Mouse (Mus musculus): Measurements from ENCODE around the gene BC117090. TPM values are rescaled to one million over a fixed set of nuclear protein-coding genes. Genes with fewer than 3 reads are reported as not detected.
"Not testable (repeated sequence)": the region's sequence is repeated elsewhere in the genome, so short reads cannot be mapped to it uniquely, and the experiment has no call there.

BC117090 gene
- 1 to 10 TPM in 1 of 2 experiments, not detected in 1; 1.1 TPM for total RNA-seq (2021)
- long read RNA-seq, experiment 1, result 0 reads
- long read RNA-seq, experiment 2, result 0 reads

DNA sequence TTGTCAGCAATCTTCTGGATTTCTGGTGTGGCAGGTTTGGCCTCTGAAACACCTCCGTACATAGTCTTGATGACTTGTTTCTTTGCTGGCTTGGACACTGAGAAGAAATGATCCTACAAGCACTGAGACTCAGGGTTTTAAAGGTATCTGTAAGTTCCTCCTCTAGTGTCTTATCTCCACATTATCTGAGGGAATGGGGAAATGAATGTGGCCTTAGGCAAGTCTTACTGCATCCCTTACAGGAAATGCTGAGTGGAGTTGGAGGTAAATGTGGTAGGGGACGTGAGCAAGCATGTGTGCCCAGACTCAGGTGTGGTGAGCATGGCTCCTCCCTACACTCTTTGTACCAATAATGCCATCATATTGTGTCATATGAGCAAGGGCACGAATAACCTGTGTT lies at the start of gene BC117090:
Gene BC117090, minus strand, starts transcription at position 101 of the 400 bp plus-strand sequence.
- DNase-seq (ENCODE audit: low spot score in 2 of 2), result no peak

DNA sequence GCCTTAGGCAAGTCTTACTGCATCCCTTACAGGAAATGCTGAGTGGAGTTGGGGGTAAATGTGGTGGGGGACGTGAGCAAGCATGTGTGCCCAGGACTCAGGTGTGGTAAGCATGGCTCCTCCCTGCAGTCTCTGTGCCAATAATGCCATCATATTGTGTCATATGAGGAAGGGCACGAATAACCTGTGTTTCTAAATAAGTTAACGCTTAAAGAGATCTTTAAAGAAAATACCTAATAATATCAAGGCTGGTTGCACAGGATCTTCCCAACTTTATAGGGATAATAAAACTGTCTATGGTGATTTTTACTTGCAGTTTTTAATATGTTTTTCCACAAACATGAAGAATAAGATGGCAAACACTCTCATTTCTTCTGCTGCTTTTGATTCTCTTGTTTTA lies 33.5 kb upstream of the BC117090 start, which contains the start of gene BC100530:
Gene BC100530, minus strand, starts transcription at position 101 of the 400 bp plus-strand sequence.
- not testable (repeated sequence) for DNase-seq (ENCODE audit: low spot score in 2 of 2)

GRCm38 (mm10) chr16:36337171-36337570 lies 3.0 kb upstream of the BC117090 start:
- no peak for DNase-seq (ENCODE audit: low spot score in 2 of 2)

GRCm38 (mm10) chr16:36319286-36319685 lies 14.8 kb downstream of the BC117090 start:
- DNase-seq (ENCODE audit: low spot score in 2 of 2), result no peak

DNA sequence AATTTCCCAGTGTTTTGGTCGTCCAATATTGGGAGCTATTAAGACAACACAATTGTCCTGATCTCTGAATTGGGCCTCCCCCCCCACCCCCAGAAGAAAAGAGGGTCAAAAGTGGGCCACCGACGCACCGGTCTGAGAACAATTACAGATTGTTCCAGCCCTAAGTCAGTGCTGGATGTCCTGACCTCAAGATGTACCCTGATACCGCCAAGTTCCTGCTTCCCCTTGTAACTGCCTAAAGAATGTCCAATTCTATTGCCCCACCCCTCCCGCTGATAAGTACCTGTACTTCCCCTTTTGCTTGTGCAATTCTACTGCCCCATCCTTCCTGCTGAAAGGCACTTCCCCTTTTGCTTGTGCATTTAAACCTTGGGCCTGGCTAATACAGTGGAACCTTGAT lies 18.0 kb downstream of the BC117090 start:
- DNase-seq (ENCODE audit: low spot score in 2 of 2), result not testable (repeated sequence)

DNA sequence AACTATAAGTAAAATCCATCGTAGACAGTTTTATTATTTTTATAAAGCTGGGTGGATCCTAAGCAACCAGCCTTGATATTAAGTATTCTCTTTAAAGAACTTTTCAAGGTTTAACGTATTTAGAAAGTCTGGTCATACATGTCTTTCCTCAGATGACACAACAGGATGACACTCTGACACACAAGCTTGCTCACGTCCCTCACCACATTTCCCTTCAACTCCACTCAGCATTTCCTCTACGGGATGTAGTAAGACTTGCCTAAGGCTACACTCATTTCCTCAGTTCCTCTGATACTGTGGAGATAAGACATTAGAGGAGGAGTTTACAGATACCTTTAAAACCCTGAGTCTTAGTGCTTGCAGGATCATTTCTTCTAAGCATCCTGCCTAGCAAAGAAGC lies 26.5 kb downstream of the BC117090 start:
- DNase-seq (ENCODE audit: low spot score in 2 of 2), result no peak

- no peak for DNase-seq (ENCODE audit: low spot score in 2 of 2)
These were observed 45.0 kb downstream of the BC117090 start for GRCm38 (mm10) chr16:36289140-36289539.

DNA sequence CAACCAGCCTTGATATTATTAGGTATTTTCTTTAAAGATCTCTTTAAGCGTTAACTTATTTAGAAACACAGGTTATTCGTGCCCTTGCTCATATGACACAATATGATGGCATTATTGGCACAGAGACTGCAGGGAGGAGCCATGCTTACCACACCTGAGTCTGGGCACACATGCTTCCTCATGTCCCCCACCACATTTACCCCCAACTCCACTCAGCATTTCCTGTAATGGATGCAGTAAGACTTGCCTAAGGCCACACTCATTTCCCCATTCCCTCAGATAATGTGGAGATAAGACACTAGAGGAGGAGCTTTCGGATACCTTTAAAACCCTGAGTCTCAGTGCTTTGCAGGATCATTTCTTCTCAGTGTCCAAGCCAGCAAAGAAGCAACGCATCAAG lies 57.3 kb downstream of the BC117090 start, which contains the start of gene Stfa1:
Gene Stfa1, plus strand, starts transcription at position 156 of the 400 bp plus-strand sequence.
- not testable (repeated sequence) for DNase-seq (ENCODE audit: low spot score in 2 of 2)

Other genes starting within 250 kb of the BC117090 start
- not detected for gene Csta1, start 203.1 kb downstream of the BC117090 start, total RNA-seq (2021)
- gene Stfa2l1, start 177.5 kb downstream of the BC117090 start, total RNA-seq (2021), result 10 to 100 TPM; 14.2 to 44.8 TPM
- 10 to 100 TPM; 18.3 to 52.8 TPM for gene Gm5483, start 150.1 kb downstream of the BC117090 start, total RNA-seq (2021)
- not detected for gene Gm5416, start 123.9 kb downstream of the BC117090 start, total RNA-seq (2021)
- gene 2010005H15Rik, start 112.9 kb downstream of the BC117090 start, total RNA-seq (2021), result 1 to 10 TPM; 1.6 to 9.7 TPM
- gene Stfa1, start 57.4 kb downstream of the BC117090 start, total RNA-seq (2021), result 10 to 100 TPM; 28.2 to 83.6 TPM
- 10 to 100 TPM; 20.7 to 68.0 TPM for gene BC100530, start 33.4 kb upstream of the BC117090 start, total RNA-seq (2021)
- gene Stfa2, start 74.1 kb upstream of the BC117090 start, total RNA-seq (2021), result 10 to 100 TPM in 1 of 2 experiments, 1 to 10 TPM in 1; 9.0 to 29.3 TPM
- gene Stfa3, start 121.1 kb upstream of the BC117090 start, total RNA-seq (2021), result 10 to 100 TPM; 14.2 to 40.7 TPM
- gene Casr, start 227.8 kb upstream of the BC117090 start, total RNA-seq (2021), result 1 to 10 TPM in 1 of 2 experiments, under 1 TPM in 1; 0.14 to 2.9 TPM

Measured in adrenal gland, postnatal 4 days (tissue).